Mouse (Mus musculus): ENCODE measurements at regions not wholly inside any gene's neighbourhood (a gene's known extent, or its start where the extent isn't known, plus 50 kb on each side); places are given as distances from the start of the nearest gene placed in this dataset.

GRCm38 (mm10) chr4:75786391-75786790, 508.3 kb upstream of the Dmac1 start:
- TF ChIP-seq GATA1 (IDR thresholded peaks at IDR 0.05; ENCODE audit: borderline replicate concordance, low read length) = no peak
- no peak for TF ChIP-seq POLR2AphosphoS5 (IDR thresholded peaks at IDR 0.05; ENCODE audit: insufficient replicate concordance, low read depth, low read length)
- no peak for TF ChIP-seq GATA2 (IDR thresholded peaks at IDR 0.05; ENCODE audit: borderline replicate concordance, low read depth, low read length)
- no peak for TF ChIP-seq TAL1 (conservative IDR thresholded peaks at IDR 0.05; ENCODE audit: low read depth, low read length)
- no peak for TF ChIP-seq CTCF (IDR thresholded peaks at IDR 0.05; ENCODE audit: low read depth, low read length)
- Histone ChIP-seq H3K27me3 (ENCODE audit: insufficient read depth, low read length) (no peaks in the 10 kb centered on the region), H3K36me3 (replicated peaks) (no peaks in the 10 kb centered on the region), H3K9me3 (replicated peaks) (no peaks in the 10 kb centered on the region), H3K4me1 (ENCODE audit: insufficient read depth, low read depth, low read length) (no peaks in the 10 kb centered on the region), H3K4me3 (ENCODE audit: low read depth, low read length) (no peak overlapping the region)
- DNase-seq (ENCODE audit: low spot score) = no peak
- ATAC-seq (ENCODE audit: extremely low read depth, insufficient number of reproducible peaks, low FRiP score, poor library complexity, severe bottlenecking) = no peak

- no peak overlapping the region for H3K4me3 ChIP-seq (ENCODE audit: low read depth, low read length)
- ATAC-seq (ENCODE audit: extremely low read depth, insufficient number of reproducible peaks, low FRiP score, poor library complexity, severe bottlenecking) = peak; percentile 86
- no peaks in the 10 kb centered on the region for H3K36me3 ChIP-seq (replicated peaks)
- no peak for TF ChIP-seq CTCF (IDR thresholded peaks at IDR 0.05; ENCODE audit: low read depth, low read length)
- no peak for TF ChIP-seq POLR2AphosphoS5 (IDR thresholded peaks at IDR 0.05; ENCODE audit: insufficient replicate concordance, low read depth, low read length)
- no peak for TF ChIP-seq TAL1 (conservative IDR thresholded peaks at IDR 0.05; ENCODE audit: low read depth, low read length)
- TF ChIP-seq GATA1 (IDR thresholded peaks at IDR 0.05; ENCODE audit: borderline replicate concordance, low read length) = no peak
- TF ChIP-seq GATA2 (IDR thresholded peaks at IDR 0.05; ENCODE audit: borderline replicate concordance, low read depth, low read length) = no peak
- H3K4me1 ChIP-seq (ENCODE audit: insufficient read depth, low read depth, low read length) = peaks cover 10% of the 10 kb centered on the region
- no peaks in the 10 kb centered on the region for H3K27me3 ChIP-seq (ENCODE audit: insufficient read depth, low read length)
- no peaks in the 10 kb centered on the region for H3K9me3 ChIP-seq (replicated peaks)
- peak; percentile 2 for DNase-seq (ENCODE audit: low spot score)
These were observed 501.4 kb upstream of the Dmac1 start for GRCm38 (mm10) chr4:75779492-75779891.

GRCm38 (mm10) chr4:75764141-75764540, 486.0 kb upstream of the Dmac1 start:
- Histone ChIP-seq H3K4me3 (ENCODE audit: low read depth, low read length) (no peak overlapping the region), H3K4me1 (ENCODE audit: insufficient read depth, low read depth, low read length) (0 out of 2 replicates have a peak, but pooled peaks cover 2% of the 10 kb centered on the region), H3K9me3 (replicated peaks) (no peaks in the 10 kb centered on the region), H3K36me3 (replicated peaks) (no peaks in the 10 kb centered on the region), H3K27me3 (ENCODE audit: insufficient read depth, low read length) (no peaks in the 10 kb centered on the region)
- no peak for DNase-seq (ENCODE audit: low spot score)
- ATAC-seq (ENCODE audit: extremely low read depth, insufficient number of reproducible peaks, low FRiP score, poor library complexity, severe bottlenecking) = no peak
- TF ChIP-seq POLR2AphosphoS5 (IDR thresholded peaks at IDR 0.05; ENCODE audit: insufficient replicate concordance, low read depth, low read length) (no peak), GATA2 (IDR thresholded peaks at IDR 0.05; ENCODE audit: borderline replicate concordance, low read depth, low read length) (no peak), GATA1 (IDR thresholded peaks at IDR 0.05; ENCODE audit: borderline replicate concordance, low read length) (no peak), TAL1 (conservative IDR thresholded peaks at IDR 0.05; ENCODE audit: low read depth, low read length) (no peak), CTCF (IDR thresholded peaks at IDR 0.05; ENCODE audit: low read depth, low read length) (no peak)

- Histone ChIP-seq H3K4me3 (ENCODE audit: low read depth, low read length) (no peak overlapping the region), H3K27me3 (ENCODE audit: insufficient read depth, low read length) (no peaks in the 10 kb centered on the region), H3K4me1 (ENCODE audit: insufficient read depth, low read depth, low read length) (peaks cover 7% of the 10 kb centered on the region; the same call in 1 of the 2 replicates), H3K9me3 (replicated peaks) (no peaks in the 10 kb centered on the region), H3K36me3 (replicated peaks) (no peaks in the 10 kb centered on the region)
- TF ChIP-seq POLR2AphosphoS5 (IDR thresholded peaks at IDR 0.05; ENCODE audit: insufficient replicate concordance, low read depth, low read length) (no peak), GATA1 (IDR thresholded peaks at IDR 0.05; ENCODE audit: borderline replicate concordance, low read length) (no peak), GATA2 (IDR thresholded peaks at IDR 0.05; ENCODE audit: borderline replicate concordance, low read depth, low read length) (no peak), CTCF (IDR thresholded peaks at IDR 0.05; ENCODE audit: low read depth, low read length) (no peak), TAL1 (conservative IDR thresholded peaks at IDR 0.05; ENCODE audit: low read depth, low read length) (no peak)
- DNase-seq (ENCODE audit: low spot score) = no peak
- ATAC-seq (ENCODE audit: extremely low read depth, insufficient number of reproducible peaks, low FRiP score, poor library complexity, severe bottlenecking) = peak; percentile 22; the same call in 1 of the 2 replicates
These were observed 466.5 kb upstream of the Dmac1 start for GRCm38 (mm10) chr4:75744605-75745004.

- TF ChIP-seq GATA2 (IDR thresholded peaks at IDR 0.05; ENCODE audit: borderline replicate concordance, low read depth, low read length) (no peak), GATA1 (IDR thresholded peaks at IDR 0.05; ENCODE audit: borderline replicate concordance, low read length) (no peak), TAL1 (conservative IDR thresholded peaks at IDR 0.05; ENCODE audit: low read depth, low read length) (no peak)
- peaks cover 7% of the 10 kb centered on the region; the same call in 1 of the 2 replicates for H3K4me1 ChIP-seq (ENCODE audit: insufficient read depth, low read depth, low read length)
- H3K27me3 ChIP-seq (ENCODE audit: insufficient read depth, low read length) = no peaks in the 10 kb centered on the region
- DNase-seq (ENCODE audit: low spot score) (no peak), ATAC-seq (ENCODE audit: extremely low read depth, insufficient number of reproducible peaks, low FRiP score, poor library complexity, severe bottlenecking) (no peak)
- no peaks in the 10 kb centered on the region for H3K36me3 ChIP-seq (replicated peaks)
- no peaks in the 10 kb centered on the region for H3K9me3 ChIP-seq (replicated peaks)
- no peak overlapping the region for H3K4me3 ChIP-seq (ENCODE audit: low read depth, low read length)
These were observed 463.5 kb upstream of the Dmac1 start for GRCm38 (mm10) chr4:75741585-75741984.

GRCm38 (mm10) chr4:75730798-75731400, 452.8 kb upstream of the Dmac1 start:
- no peak overlapping the region for H3K4me3 ChIP-seq (ENCODE audit: low read depth, low read length)
- TF ChIP-seq GATA1 (IDR thresholded peaks at IDR 0.05; ENCODE audit: borderline replicate concordance, low read length) (no peak), GATA2 (IDR thresholded peaks at IDR 0.05; ENCODE audit: borderline replicate concordance, low read depth, low read length) (no peak), POLR2AphosphoS5 (IDR thresholded peaks at IDR 0.05; ENCODE audit: insufficient replicate concordance, low read depth, low read length) (no peak), TAL1 (conservative IDR thresholded peaks at IDR 0.05; ENCODE audit: low read depth, low read length) (no peak), CTCF (IDR thresholded peaks at IDR 0.05; ENCODE audit: low read depth, low read length) (no peak)
- no peak for DNase-seq (ENCODE audit: low spot score)

More at GRCm38 (mm10) chr4:75730798-75731400, 452.8 kb upstream of the Dmac1 start:
- Histone ChIP-seq H3K36me3 (replicated peaks) (no peaks in the 10 kb centered on the region), H3K9me3 (replicated peaks) (no peaks in the 10 kb centered on the region), H3K4me1 (ENCODE audit: insufficient read depth, low read depth, low read length) (peaks cover 8% of the 10 kb centered on the region), H3K27me3 (ENCODE audit: insufficient read depth, low read length) (no peaks in the 10 kb centered on the region)
- ATAC-seq (ENCODE audit: extremely low read depth, insufficient number of reproducible peaks, low FRiP score, poor library complexity, severe bottlenecking) = no peak

Data from G1E (cell line).